Mouse (Mus musculus): Measurements from ENCODE around the gene Pdcd11. TPM values are rescaled to one million over a fixed set of nuclear protein-coding genes. Genes with fewer than 3 reads are reported as not detected.
A peak's percentile ranks its signal among the peaks of the same experiment; 100 is the strongest.

Gene Pdcd11
- polyA plus RNA-seq, 1 experiment, result 42.4 TPM

- TF ChIP-seq EP300 (IDR thresholded peaks at IDR 0.05; ENCODE audit: insufficient read depth, low read depth, low read length), result no peak
- TF ChIP-seq CTCF (IDR thresholded peaks at IDR 0.05; ENCODE audit: low read depth, low read length), result no peak
- no peak for TF ChIP-seq POLR2A (IDR thresholded peaks at IDR 0.05; ENCODE audit: insufficient read depth, low read length)
- no peaks in the 10 kb centered on the region for H3K36me3 ChIP-seq (ENCODE audit: control insufficient read depth, insufficient read depth, low read length, poor library complexity, severe bottlenecking)
- H3K4me1 ChIP-seq (ENCODE audit: control insufficient read depth, insufficient read depth, low read length), result peaks cover 7% of the 10 kb centered on the region
- H3K9ac ChIP-seq (ENCODE audit: low read depth, poor library complexity, severe bottlenecking), result peak within 1 kb of the TSS; percentile 78
- H3K27ac ChIP-seq (ENCODE audit: insufficient read depth, low read length), result peak within 1 kb of the TSS; percentile 65
- no peaks in the 10 kb centered on the region for H3K27me3 ChIP-seq (ENCODE audit: control insufficient read depth, insufficient read depth, low read length, poor library complexity, severe bottlenecking)
- 0 out of 2 replicates have a peak, but pooled peaks cover 3% of the 10 kb centered on the region for H3K9me3 ChIP-seq (replicated peaks; ENCODE audit: control insufficient read depth, insufficient read depth, low read length, poor library complexity, severe bottlenecking)
- H3K4me3 ChIP-seq (ENCODE audit: low read depth, low read length), result peak within 1 kb of the TSS; percentile 59
Observed at GRCm38 (mm10) chr19:47178431-47179271, 88.1 kb downstream of the Pdcd11 start, which contains the start of gene Neurl1a. TSS of gene Neurl1a (plus strand) at chr19:47178820.

GRCm38 (mm10) chr19:47179272-47179809 is 88.8 kb downstream of the Pdcd11 start:
- H3K27ac ChIP-seq (ENCODE audit: insufficient read depth, low read length), result no peak overlapping the region
- H3K36me3 ChIP-seq (ENCODE audit: control insufficient read depth, insufficient read depth, low read length, poor library complexity, severe bottlenecking), result no peaks in the 10 kb centered on the region
- peaks cover 8% of the 10 kb centered on the region for H3K4me1 ChIP-seq (ENCODE audit: control insufficient read depth, insufficient read depth, low read length)
- H3K27me3 ChIP-seq (ENCODE audit: control insufficient read depth, insufficient read depth, low read length, poor library complexity, severe bottlenecking), result no peaks in the 10 kb centered on the region
- H3K9ac ChIP-seq (ENCODE audit: low read depth, poor library complexity, severe bottlenecking), result peak overlapping the region; percentile 78
- TF ChIP-seq POLR2A (IDR thresholded peaks at IDR 0.05; ENCODE audit: insufficient read depth, low read length) (no peak), EP300 (IDR thresholded peaks at IDR 0.05; ENCODE audit: insufficient read depth, low read depth, low read length) (no peak), CTCF (IDR thresholded peaks at IDR 0.05; ENCODE audit: low read depth, low read length) (no peak)
- H3K9me3 ChIP-seq (replicated peaks; ENCODE audit: control insufficient read depth, insufficient read depth, low read length, poor library complexity, severe bottlenecking), result 0 out of 2 replicates have a peak, but pooled peaks cover 3% of the 10 kb centered on the region
- H3K4me3 ChIP-seq (ENCODE audit: low read depth, low read length), result peak overlapping the region; percentile 59

GRCm38 (mm10) chr19:47180011-47180410 is 89.4 kb downstream of the Pdcd11 start:
- Histone ChIP-seq H3K9me3 (replicated peaks; ENCODE audit: control insufficient read depth, insufficient read depth, low read length, poor library complexity, severe bottlenecking) (0 out of 2 replicates have a peak, but pooled peaks cover 3% of the 10 kb centered on the region), H3K9ac (ENCODE audit: low read depth, poor library complexity, severe bottlenecking) (no peak overlapping the region), H3K4me1 (ENCODE audit: control insufficient read depth, insufficient read depth, low read length) (peaks cover 7% of the 10 kb centered on the region), H3K36me3 (ENCODE audit: control insufficient read depth, insufficient read depth, low read length, poor library complexity, severe bottlenecking) (no peaks in the 10 kb centered on the region), H3K27ac (ENCODE audit: insufficient read depth, low read length) (no peak overlapping the region), H3K4me3 (ENCODE audit: low read depth, low read length) (peak overlapping the region; percentile 59), H3K27me3 (ENCODE audit: control insufficient read depth, insufficient read depth, low read length, poor library complexity, severe bottlenecking) (no peaks in the 10 kb centered on the region)
- TF ChIP-seq EP300 (IDR thresholded peaks at IDR 0.05; ENCODE audit: insufficient read depth, low read depth, low read length) (no peak), CTCF (IDR thresholded peaks at IDR 0.05; ENCODE audit: low read depth, low read length) (no peak), POLR2A (IDR thresholded peaks at IDR 0.05; ENCODE audit: insufficient read depth, low read length) (no peak)

Other genes with a start within 250 kb of the Pdcd11 start
- 21.2 and 21.9 TPM in 2 replicates for gene Ina, start 76.1 kb upstream of the Pdcd11 start, polyA plus RNA-seq (2011; ENCODE audit: insufficient read depth, insufficient read length, low read depth, missing spikeins)
- 62.4 and 76.9 TPM in 2 replicates for gene Nt5c2, start 75.6 kb upstream of the Pdcd11 start, polyA plus RNA-seq (2011; ENCODE audit: insufficient read depth, insufficient read length, low read depth, missing spikeins)
- gene Pcgf6, start 39.9 kb upstream of the Pdcd11 start, polyA plus RNA-seq (2011; ENCODE audit: insufficient read depth, insufficient read length, low read depth, missing spikeins), result 70.7 and 73.2 TPM in 2 replicates
- 19.4 and 21.8 TPM in 2 replicates for gene Taf5, start 23.0 kb upstream of the Pdcd11 start, polyA plus RNA-seq (2011; ENCODE audit: insufficient read depth, insufficient read length, low read depth, missing spikeins)
- gene Usmg5, start 121 bp upstream of the Pdcd11 start, polyA plus RNA-seq (2011; ENCODE audit: insufficient read depth, insufficient read length, low read depth, missing spikeins), result 552 and 561 TPM in 2 replicates
- 0.90 and 0.99 TPM in 2 replicates for gene Calhm2, start 47.5 kb downstream of the Pdcd11 start, polyA plus RNA-seq (2011; ENCODE audit: insufficient read depth, insufficient read length, low read depth, missing spikeins)
- gene Calhm1, start 53.5 kb downstream of the Pdcd11 start, polyA plus RNA-seq (2011; ENCODE audit: insufficient read depth, insufficient read length, low read depth, missing spikeins), result not detected in 2 replicates
- gene Calhm3, start 67.0 kb downstream of the Pdcd11 start, polyA plus RNA-seq (2011; ENCODE audit: insufficient read depth, insufficient read length, low read depth, missing spikeins), result not detected in 2 replicates
- 8.1 and 9.0 TPM in 2 replicates for gene Neurl1a, start 88.1 kb downstream of the Pdcd11 start, polyA plus RNA-seq (2011; ENCODE audit: insufficient read depth, insufficient read length, low read depth, missing spikeins)

Measured in ES-Bruce4 (cell line).